Mouse (Mus musculus) heart, embryonic 10.5 days (tissue): ENCODE measurements around the gene Hesx1. TPM values are rescaled to one million over a fixed set of nuclear protein-coding genes. Genes with fewer than 3 reads are reported as not detected.

Experiments
- DNase-seq: peaks from one replicate; pipeline ENCODE4 v3.0.0-alpha.2; 2017; ENCODE audit warnings: low spot score
- H3K27ac ChIP-seq: fragments of 300-500 bp; sonication (generic); 2 replicates; pipeline ENCODE4 v1.5.1; 2016; ENCODE audit warnings: mild to moderate bottlenecking
- H3K27me3 ChIP-seq: fragments of 300-500 bp; sonication (generic); 2 replicates; pipeline ENCODE4 v1.6.1; 2016; ENCODE audit warnings: mild to moderate bottlenecking; ENCODE audit not compliant: poor library complexity, insufficient read depth, severe bottlenecking
- H3K36me3 ChIP-seq: fragments of 300-500 bp; sonication (generic); 2 replicates; pipeline ENCODE4 v1.6.1; 2016; ENCODE audit warnings: mild to moderate bottlenecking, moderate library complexity
- H3K4me1 ChIP-seq: fragments of 300-500 bp; sonication (generic); 2 replicates; pipeline ENCODE4 v1.6.1; 2016; ENCODE audit warnings: mild to moderate bottlenecking
- H3K4me3 ChIP-seq: fragments of 300-500 bp; sonication (generic); 2 replicates; pipeline ENCODE4 v1.5.1; 2016; ENCODE audit warnings: mild to moderate bottlenecking, moderate library complexity
- H3K9me3 ChIP-seq: fragments of 300-500 bp; sonication (generic); 2 replicates; pipeline ENCODE4 v1.6.1; 2016; ENCODE audit warnings: mild to moderate bottlenecking, moderate library complexity
- WGBS: fragments of 180-500 bp; shearing (Covaris S2); methylation state at CpG from one replicate; pipeline ENCODE4 v1.1.7; 2016; 5-methylcytosine and 5-hydroxymethylcytosine counted together
- polyA plus RNA-seq: library from polyadenylated mRNA; unstranded; fragments of >200 nt; fragmentation: Nextera tagmentation; extraction: Ambion mirVana; gene quantifications from 2 replicates; pipeline ENCODE4 v1.2.1, GENCODE M21; 2016

Gene Hesx1
- polyA plus RNA-seq, 1 experiment from 2014 or later = 1.5 TPM

DNA sequence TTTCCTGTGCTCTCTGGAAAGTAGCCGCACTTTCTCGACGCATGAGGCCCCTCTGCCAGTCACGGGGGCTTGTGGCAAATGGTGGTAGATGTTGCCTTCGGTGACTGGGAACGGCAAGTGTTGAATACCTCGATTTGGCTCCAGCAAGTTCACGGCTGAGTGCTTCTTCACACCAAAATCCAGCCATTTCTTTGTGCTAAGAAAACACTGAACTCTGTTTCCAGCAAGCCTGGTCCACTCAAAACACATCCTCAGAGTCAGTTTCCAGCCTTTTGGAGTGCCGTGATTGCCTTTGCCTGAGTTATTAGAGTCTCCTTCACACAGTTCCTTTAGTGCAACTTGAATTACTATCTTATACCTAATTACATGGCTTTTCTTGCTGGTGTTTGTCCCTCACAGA, 55.8 kb downstream of the Hesx1 start:
- 38% methylated on average over 9 of the region's 9 CpGs for WGBS
- no peaks in the 10 kb centered on the region for H3K27me3 ChIP-seq
- H3K9me3 ChIP-seq = no peaks in the 10 kb centered on the region
- no peaks in the 10 kb centered on the region for H3K36me3 ChIP-seq
- 0 out of 2 replicates have a peak overlapping the region, but pooled peaks have one; percentile 42 for H3K27ac ChIP-seq
- DNase-seq = no peak
- H3K4me1 ChIP-seq = peaks cover 49% of the 10 kb centered on the region
- no peak overlapping the region for H3K4me3 ChIP-seq

DNA sequence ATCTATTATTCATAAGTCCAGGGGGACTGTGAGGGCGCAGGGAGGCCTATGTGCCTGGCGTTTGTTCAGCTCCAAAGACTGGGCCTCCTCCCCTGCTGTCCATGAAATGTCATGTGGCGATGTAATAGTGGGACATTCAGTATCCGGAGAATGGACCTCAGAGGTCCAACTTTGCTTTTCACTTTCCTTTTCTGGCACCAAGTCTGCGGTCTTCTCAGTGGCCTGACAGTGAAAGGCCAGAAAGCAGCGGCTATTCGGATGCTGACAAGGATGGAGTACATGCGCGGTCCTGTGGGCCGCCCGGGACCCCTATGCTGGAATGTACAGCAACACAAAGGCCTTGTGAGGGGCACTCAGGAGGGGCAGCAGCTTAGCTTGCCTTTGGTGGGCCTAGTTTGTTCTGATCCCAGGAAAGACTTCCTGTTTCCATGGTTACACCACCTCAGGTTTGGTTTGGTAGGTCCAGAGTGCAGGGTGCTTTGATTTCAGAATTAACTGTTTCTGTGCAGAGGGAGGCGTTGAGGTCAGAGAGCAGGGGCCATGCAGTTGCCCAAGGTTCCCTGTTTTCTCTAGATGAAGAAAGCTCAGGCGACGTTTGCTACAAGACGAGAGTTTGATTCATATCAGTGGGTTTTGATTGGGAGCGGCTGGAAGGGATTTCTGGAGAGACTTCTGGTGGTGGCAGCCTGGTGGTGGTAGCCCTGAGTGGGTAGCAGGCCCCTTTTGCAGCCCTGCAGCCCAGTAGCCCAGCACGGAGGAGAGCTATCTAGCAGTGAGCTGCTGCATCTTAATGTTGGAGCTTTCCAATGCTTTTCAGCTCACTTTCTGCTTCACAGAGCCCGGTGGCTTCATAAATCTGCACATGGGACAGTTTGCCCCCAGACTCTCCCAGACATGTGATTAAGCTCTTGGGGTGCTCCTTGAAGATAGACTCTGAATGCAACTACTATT, 56.6 kb downstream of the Hesx1 start:
- DNase-seq = no peak
- peak overlapping the region; percentile 42 for H3K27ac ChIP-seq
- WGBS = 60% methylated on average over 18 of the region's 18 CpGs
- no peaks in the 10 kb centered on the region for H3K36me3 ChIP-seq
- peaks cover 42% of the 10 kb centered on the region for H3K4me1 ChIP-seq
- no peaks in the 10 kb centered on the region for H3K9me3 ChIP-seq
- H3K27me3 ChIP-seq = no peaks in the 10 kb centered on the region
- H3K4me3 ChIP-seq = no peak overlapping the region

DNA sequence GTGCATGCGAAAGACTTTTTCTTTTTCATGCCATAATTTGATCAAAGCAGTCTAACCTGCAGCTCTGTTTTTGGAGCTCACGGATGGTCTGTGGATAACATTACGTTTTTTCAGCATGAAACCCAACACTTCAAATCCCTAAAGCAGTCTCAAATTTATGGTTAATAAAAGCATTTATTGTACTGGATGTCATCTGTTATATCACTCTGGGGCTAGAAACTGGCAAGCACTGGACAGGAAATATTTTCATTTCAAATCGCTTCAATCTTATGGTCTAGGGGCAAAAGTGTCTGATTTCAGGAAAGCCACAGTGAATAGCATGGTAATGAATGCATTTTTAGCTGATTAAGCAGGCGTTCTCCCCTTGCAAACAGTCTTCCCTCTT, 57.3 kb downstream of the Hesx1 start:
- Histone ChIP-seq H3K36me3 (no peaks in the 10 kb centered on the region), H3K27ac (peak overlapping the region; percentile 42; the same call in 1 of the 2 replicates), H3K4me3 (no peak overlapping the region), H3K27me3 (no peaks in the 10 kb centered on the region), H3K9me3 (no peaks in the 10 kb centered on the region), H3K4me1 (peaks cover 43% of the 10 kb centered on the region)
- no peak for DNase-seq
- 71% methylated on average over 5 of the region's 5 CpGs for WGBS

Other genes starting within 250 kb of the Hesx1 start
- 0.23 TPM in 1 of 2 replicates, not detected in the other for gene Asb14, start 99.9 kb upstream of the Hesx1 start, polyA plus RNA-seq
- 26.3 and 29.7 TPM in 2 replicates for gene Appl1, start 23.2 kb upstream of the Hesx1 start, polyA plus RNA-seq
- gene Il17rd, start 44.5 kb downstream of the Hesx1 start, polyA plus RNA-seq = 2.6 and 3.0 TPM in 2 replicates
- gene Arhgef3, start 120.5 kb downstream of the Hesx1 start, polyA plus RNA-seq = 8.6 and 13.0 TPM in 2 replicates